Mouse (Mus musculus) embryonic facial prominence, embryonic 10.5 days (tissue): ENCODE measurements at regions not wholly inside any gene's neighbourhood (a gene's known extent, or its start where the extent isn't known, plus 50 kb on each side); places are given as distances from the start of the nearest gene placed in this dataset.

Source experiments
- DNase-seq: peaks from one replicate; pipeline ENCODE4 v3.0.0-alpha.2; 2017; ENCODE audit warnings: low spot score
- H3K27ac ChIP-seq: fragments of 300-500 bp; sonication (generic); replicated peaks from 2 replicates; pipeline ENCODE4 v1.5.1; 2016; ENCODE audit warnings: mild to moderate bottlenecking
- H3K27me3 ChIP-seq: fragments of 300-500 bp; sonication (generic); replicated peaks from 2 replicates; pipeline ENCODE4 v1.6.1; 2016; ENCODE audit warnings: low read depth, mild to moderate bottlenecking; ENCODE audit not compliant: poor library complexity, severe bottlenecking
- H3K36me3 ChIP-seq: fragments of 300-500 bp; sonication (generic); replicated peaks from 2 replicates; pipeline ENCODE4 v1.6.1; 2016; ENCODE audit warnings: mild to moderate bottlenecking, moderate library complexity
- H3K4me1 ChIP-seq: fragments of 300-500 bp; sonication (generic); 2 replicates; pipeline ENCODE4 v1.6.1; 2016
- H3K4me3 ChIP-seq: fragments of 300-500 bp; sonication (generic); 2 replicates; pipeline ENCODE4 v1.5.1; 2016; ENCODE audit warnings: mild to moderate bottlenecking, moderate library complexity
- H3K9me3 ChIP-seq: fragments of 300-500 bp; sonication (generic); 2 replicates; pipeline ENCODE4 v1.6.1; 2016; ENCODE audit warnings: mild to moderate bottlenecking
- WGBS: fragments of 180-500 bp; shearing (Covaris S2); methylation state at CpG from one replicate; pipeline ENCODE4 v1.1.7; 2016; 5-methylcytosine and 5-hydroxymethylcytosine counted together

DNA sequence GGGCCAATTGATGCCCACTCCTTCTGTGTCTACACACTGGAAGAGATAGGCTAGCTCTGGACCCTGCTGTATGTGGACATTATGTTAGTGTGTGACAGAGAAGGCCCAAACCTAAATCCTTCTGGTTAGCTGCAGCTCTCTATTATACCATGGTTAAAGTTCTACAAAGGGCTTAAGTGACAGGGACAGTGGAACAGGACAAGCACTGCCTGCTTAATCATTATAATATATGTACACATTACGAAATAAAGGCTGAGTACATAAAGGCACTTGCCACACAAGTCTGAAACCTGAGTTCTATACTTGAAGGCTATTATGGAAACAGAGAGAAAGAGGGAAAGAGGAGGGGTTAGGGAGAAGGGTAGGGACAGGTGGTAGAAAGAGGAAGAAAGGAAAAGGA is 55.2 kb downstream of the Rdh14 start:
- Histone ChIP-seq H3K36me3 (no peaks in the 10 kb centered on the region), H3K27ac (no peak overlapping the region), H3K4me1 (no peaks in the 10 kb centered on the region), H3K4me3 (no peak overlapping the region), H3K9me3 (no peaks in the 10 kb centered on the region), H3K27me3 (no peaks in the 10 kb centered on the region)
- 85% methylated on average over 1 of the region's 1 CpGs for WGBS
- DNase-seq, result no peak

DNA sequence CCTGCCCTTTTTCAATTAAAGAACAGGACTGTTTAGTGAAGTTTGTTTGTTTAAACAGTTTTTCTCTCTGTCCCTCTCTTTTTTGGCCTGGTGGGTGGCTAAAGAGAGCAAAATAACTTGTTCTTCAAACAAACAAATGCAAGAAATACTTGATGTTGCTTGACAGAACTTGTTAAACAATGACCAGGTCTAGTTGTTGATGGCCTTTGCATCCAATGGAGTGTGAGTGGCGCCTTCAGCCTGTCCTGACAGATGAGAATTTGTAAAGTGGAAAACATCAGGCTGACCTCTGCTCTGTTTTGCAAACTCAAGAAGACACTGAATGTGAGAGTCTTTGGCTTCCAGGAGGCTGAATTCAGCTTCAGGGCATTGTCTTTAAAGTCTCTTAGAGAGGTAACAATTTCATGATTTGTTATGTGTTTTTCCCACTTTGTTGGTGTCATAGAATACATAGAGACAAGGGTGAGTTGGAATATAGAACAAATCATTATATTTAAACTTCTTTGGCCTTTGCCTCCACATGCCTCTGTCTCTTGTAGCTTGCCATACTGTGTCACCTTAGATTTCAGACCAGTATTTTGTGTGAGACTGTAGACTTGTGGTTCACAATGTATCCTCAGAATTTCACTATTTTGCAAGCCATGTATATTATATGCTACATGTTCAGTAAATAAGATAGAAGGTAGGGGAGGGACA is 67.5 kb downstream of the Rdh14 start:
- no peaks in the 10 kb centered on the region for H3K27me3 ChIP-seq
- H3K4me1 ChIP-seq, result peaks cover 5% of the 10 kb centered on the region
- no peaks in the 10 kb centered on the region for H3K9me3 ChIP-seq
- H3K27ac ChIP-seq, result no peak overlapping the region
- no peak overlapping the region for H3K4me3 ChIP-seq
- WGBS, result 69% methylated on average over 1 of the region's 1 CpGs
- no peak for DNase-seq
- no peaks in the 10 kb centered on the region for H3K36me3 ChIP-seq

DNA sequence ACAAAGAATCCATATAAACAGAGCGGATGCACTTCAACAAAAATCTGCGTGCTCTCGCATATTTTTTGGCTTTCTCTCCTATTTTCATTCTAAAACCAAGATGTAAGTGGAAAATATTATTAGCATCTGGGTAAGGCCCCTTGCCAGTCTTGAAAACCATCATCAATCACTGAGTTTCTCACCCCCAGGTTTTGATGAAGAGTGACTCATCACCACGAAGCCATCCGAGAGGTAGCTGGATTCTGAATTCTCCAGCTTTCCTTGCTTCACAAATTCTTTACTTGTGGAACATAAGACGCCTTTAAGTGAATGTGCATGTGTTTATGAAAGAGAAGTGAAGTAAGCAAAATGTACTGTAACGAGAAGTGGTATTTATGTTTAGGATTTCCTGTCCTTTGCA is 71.2 kb downstream of the Rdh14 start:
- peaks cover 5% of the 10 kb centered on the region for H3K4me1 ChIP-seq
- 86% methylated on average over 7 of the region's 7 CpGs for WGBS

DNA sequence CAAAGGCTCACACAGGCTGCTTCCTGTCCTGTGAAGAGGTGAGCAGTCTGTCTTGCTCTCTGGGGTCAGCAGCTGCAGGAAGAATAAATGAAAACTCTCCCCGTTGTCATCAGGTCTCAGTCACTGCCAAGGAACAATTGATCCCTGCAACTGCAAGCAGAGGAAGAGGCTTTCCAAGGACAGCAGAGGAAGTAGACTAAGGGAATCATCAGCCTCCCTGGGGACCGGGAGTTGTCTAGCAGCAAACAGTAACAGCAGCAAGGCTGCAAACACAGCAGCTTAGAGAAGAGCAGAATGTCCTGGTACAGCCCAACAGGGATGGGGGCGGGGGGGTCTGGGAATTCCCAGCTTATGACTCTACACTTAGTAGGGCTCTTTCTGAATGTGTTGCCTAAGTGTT is 72.4 kb downstream of the Rdh14 start:
- no peak for DNase-seq
- WGBS, result 56% methylated on average over 3 of the region's 3 CpGs
- H3K27me3 ChIP-seq, result no peaks in the 10 kb centered on the region
- no peak overlapping the region for H3K27ac ChIP-seq
- no peaks in the 10 kb centered on the region for H3K9me3 ChIP-seq
- H3K36me3 ChIP-seq, result no peaks in the 10 kb centered on the region
- no peak overlapping the region for H3K4me3 ChIP-seq
- peaks cover 5% of the 10 kb centered on the region for H3K4me1 ChIP-seq

More for the DNA sequence above, 71.2 kb downstream of the Rdh14 start:
- H3K4me3 ChIP-seq, result no peak overlapping the region
- no peaks in the 10 kb centered on the region for H3K36me3 ChIP-seq
- H3K9me3 ChIP-seq, result no peaks in the 10 kb centered on the region
- H3K27ac ChIP-seq, result no peak overlapping the region
- no peak for DNase-seq
- H3K27me3 ChIP-seq, result no peaks in the 10 kb centered on the region

DNA sequence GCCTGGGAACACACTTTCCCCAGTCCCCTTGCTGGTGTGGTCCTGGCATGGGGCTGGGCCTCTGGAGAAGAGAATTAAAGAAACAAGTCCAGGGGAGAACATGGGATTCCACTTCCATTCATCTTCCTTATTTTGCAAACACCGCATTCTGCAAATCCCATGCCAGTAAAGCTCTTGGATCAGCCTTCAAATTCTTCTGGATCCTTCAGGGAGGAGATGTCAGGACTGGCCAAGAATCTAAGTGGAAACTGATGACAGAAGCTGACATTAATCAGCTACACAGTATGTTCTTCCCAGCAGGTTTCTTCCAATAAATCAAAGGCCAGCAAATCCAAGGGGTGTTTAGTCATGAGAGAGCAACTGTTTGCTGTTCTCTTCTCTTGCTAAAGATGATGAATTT is 83.4 kb downstream of the Rdh14 start:
- no peak for DNase-seq
- Histone ChIP-seq H3K36me3 (no peaks in the 10 kb centered on the region), H3K4me1 (peaks cover 6% of the 10 kb centered on the region; the same call in 1 of the 2 replicates), H3K27me3 (no peaks in the 10 kb centered on the region), H3K9me3 (no peaks in the 10 kb centered on the region), H3K4me3 (no peak overlapping the region), H3K27ac (no peak overlapping the region)
- 83% methylated on average over 1 of the region's 1 CpGs for WGBS

DNA sequence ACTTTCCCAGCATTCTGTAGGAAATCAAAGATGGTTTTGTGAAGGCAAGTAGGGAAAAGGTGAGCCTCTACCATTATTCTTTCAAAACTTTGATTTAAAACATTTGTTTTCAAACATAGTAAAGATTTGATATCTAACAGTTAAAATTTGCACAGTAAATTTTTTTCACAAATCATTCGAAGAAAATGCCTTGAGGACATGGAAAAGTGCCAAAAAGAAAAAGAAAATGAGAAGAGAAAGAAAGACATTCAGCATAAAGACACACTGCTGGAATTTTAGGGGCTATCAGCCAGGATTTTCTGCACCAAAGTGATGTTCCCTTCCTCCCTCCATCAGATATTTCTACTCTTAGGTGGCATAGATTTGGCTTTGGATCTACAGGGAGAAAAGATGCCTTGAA is 90.2 kb downstream of the Rdh14 start:
- H3K4me1 ChIP-seq, result no peaks in the 10 kb centered on the region
- no peaks in the 10 kb centered on the region for H3K9me3 ChIP-seq
- H3K36me3 ChIP-seq, result no peaks in the 10 kb centered on the region
- H3K27ac ChIP-seq, result no peak overlapping the region
- H3K4me3 ChIP-seq, result no peak overlapping the region
- WGBS, result 69% methylated on average over 1 of the region's 1 CpGs
- H3K27me3 ChIP-seq, result no peaks in the 10 kb centered on the region
- DNase-seq, result no peak

DNA sequence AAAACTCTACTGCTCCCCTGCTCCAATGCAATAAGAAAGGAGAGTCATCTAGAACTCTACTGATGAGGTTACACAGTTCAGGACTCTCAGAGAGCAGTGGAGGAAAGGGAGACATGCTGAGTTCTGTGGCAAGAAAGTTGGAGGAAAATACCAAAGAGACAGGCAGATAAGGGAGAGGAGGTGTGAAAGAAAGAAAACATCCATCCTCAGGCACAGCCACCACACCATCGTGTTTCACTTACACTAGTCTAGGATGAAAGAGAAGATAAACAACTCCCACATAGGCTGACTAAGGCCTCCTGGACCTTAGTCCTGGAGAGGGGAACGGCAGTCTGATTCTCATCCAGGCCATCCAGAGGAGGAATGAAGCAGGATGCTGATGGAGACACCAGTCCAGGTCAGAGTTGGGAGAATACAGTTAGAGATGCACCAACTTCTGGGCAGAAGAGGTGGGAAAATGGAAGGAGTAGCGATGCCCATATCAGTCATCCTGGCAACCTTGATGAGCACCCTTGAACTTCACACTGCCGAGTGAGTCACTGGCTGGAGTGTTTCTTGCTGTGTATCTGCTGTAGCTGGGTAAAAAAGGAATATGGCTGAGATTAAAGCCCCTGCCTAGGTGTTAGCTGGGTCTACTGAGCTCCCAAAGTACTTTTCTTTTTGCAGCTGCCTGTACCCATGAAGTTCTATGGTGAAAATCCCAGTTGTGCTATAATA is 91.9 kb downstream of the Rdh14 start:
- DNase-seq, result no peak
- Histone ChIP-seq H3K27me3 (no peaks in the 10 kb centered on the region), H3K9me3 (no peaks in the 10 kb centered on the region), H3K36me3 (no peaks in the 10 kb centered on the region), H3K4me3 (no peak overlapping the region), H3K27ac (no peak overlapping the region), H3K4me1 (no peaks in the 10 kb centered on the region)
- 90% methylated on average over 4 of the region's 4 CpGs for WGBS

DNA sequence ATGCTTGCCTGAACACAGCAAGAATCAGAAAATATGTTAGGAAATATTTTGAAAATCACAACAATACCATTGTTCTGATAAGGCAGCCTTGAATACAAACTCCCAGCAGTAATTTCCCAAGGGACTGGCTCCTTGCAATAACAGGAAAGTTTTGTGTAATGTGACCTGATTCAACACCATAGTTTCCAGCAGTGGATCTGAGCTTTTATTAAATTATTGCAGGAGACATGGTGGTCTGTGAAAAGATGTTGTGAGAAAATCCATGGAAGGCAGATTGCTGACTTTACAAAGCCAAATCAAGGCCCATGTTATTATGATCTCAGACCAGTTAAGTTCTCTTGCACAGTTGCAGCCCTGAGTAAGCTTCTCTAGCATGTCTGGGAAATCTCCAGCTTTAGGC is 116.1 kb downstream of the Rdh14 start:
- H3K27ac ChIP-seq, result no peak overlapping the region
- H3K4me3 ChIP-seq, result no peak overlapping the region
- no peaks in the 10 kb centered on the region for H3K27me3 ChIP-seq
- no peaks in the 10 kb centered on the region for H3K4me1 ChIP-seq
- no peaks in the 10 kb centered on the region for H3K36me3 ChIP-seq
- no peaks in the 10 kb centered on the region for H3K9me3 ChIP-seq
- DNase-seq, result peak; percentile 8

DNA sequence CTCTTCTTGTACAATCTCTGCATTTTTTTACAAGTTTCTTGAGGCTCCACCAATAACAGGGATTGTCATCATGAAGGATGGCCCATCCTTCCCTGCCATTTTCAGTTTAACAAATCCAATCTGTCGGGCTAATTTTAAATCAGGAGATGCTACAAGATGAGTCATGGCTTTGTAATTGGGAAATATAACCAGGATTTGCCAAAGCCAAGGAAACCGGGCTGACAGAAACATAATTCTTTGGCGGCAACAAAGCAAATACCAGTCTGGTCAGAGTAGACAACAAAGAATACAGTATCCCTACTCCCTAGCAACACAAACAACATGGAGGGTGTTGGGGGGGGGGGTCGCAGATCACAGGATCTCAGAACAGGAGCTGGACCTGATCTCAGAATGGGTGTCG is 123.0 kb downstream of the Rdh14 start:
- H3K4me3 ChIP-seq, result no peak overlapping the region
- DNase-seq, result no peak
- H3K9me3 ChIP-seq, result no peaks in the 10 kb centered on the region
- H3K4me1 ChIP-seq, result no peaks in the 10 kb centered on the region
- H3K27me3 ChIP-seq, result no peaks in the 10 kb centered on the region
- 87% methylated on average over 5 of the region's 5 CpGs for WGBS
- no peak overlapping the region for H3K27ac ChIP-seq
- H3K36me3 ChIP-seq, result no peaks in the 10 kb centered on the region

DNA sequence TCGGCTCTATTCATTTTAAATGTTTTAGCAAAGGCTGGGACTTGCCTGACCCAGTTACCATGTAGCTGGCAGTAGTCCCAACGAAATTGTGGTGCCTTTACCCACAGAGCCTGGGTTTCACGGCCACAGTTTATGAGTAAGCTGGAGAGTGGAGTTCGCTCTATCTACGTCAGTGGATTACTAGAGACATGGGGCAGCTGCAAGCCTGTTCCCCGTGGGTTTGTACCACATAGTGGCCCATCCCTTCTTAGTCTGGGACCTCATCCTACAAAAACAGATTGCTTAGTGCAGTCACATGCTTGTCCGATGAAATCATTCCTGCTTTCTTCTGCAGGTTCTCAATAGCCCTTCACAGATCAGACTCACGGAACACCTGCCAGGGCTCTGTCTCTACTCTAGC is 123.7 kb downstream of the Rdh14 start:
- no peaks in the 10 kb centered on the region for H3K9me3 ChIP-seq
- 91% methylated on average over 8 of the region's 8 CpGs for WGBS
- no peaks in the 10 kb centered on the region for H3K27me3 ChIP-seq

DNA sequence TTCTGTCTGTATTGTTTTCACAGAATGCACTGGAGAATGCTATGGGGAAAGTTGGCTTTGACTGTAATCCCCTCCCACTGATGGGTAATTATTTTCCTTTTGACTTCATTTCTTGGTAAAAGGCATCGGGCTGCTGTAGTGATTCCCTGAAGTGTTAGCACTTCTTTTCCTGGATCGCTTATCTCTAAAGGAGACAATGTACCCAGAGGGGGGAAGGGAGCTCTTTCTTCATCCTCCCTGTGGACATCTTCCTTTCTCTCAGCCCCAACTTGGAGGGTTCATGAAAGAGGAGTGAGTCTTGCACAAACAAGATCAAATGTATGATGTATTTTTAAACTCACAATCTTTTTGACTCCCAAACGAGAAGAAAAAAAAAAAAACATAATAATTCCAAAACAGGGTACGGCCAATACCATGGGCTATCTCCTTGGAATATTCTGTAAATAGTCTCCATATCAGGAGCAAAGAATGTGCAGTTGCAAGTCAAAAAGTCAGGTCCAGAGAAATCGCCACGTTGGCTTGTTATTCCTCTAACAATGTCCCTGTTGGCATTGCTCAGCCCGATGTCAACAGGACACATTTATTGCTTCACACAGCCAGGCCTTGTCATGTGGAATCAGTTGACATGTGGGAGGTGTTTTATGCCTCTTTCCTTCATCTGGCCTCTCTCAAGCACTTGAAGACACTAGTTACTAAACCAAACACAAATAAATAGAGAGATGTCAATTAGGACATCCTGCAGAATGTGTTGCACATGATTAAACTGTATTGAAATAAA is 134.1 kb downstream of the Rdh14 start:
- DNase-seq, result no peak
- no peaks in the 10 kb centered on the region for H3K4me1 ChIP-seq
- WGBS, result 75% methylated on average over 7 of the region's 7 CpGs

More for the DNA sequence above, 123.7 kb downstream of the Rdh14 start:
- no peak for DNase-seq
- Histone ChIP-seq H3K36me3 (no peaks in the 10 kb centered on the region), H3K4me3 (no peak overlapping the region), H3K27ac (no peak overlapping the region), H3K4me1 (no peaks in the 10 kb centered on the region)

DNA sequence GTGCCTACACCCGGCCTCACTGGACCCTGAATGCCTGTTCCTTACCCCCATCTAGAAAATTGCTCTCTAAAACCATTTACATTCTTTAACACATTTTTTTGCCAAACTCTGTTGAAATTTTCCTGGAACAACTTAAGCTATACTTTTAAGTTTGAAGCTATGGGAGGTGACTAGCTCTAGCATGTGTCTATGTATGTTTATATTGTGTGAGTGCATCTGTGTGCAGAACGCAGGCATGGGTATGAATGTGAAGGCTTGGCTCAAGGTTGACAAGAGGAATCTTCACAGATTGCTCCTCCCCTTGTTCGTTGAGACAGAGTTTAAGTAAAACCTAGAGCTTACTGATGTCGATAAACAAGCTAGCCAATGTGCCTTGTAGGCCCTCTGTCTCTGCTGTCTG is 135.4 kb downstream of the Rdh14 start:
- H3K27me3 ChIP-seq, result no peaks in the 10 kb centered on the region
- DNase-seq, result no peak
- no peak overlapping the region for H3K27ac ChIP-seq
- 89% methylated on average over 4 of the region's 4 CpGs for WGBS
- no peaks in the 10 kb centered on the region for H3K9me3 ChIP-seq
- no peak overlapping the region for H3K4me3 ChIP-seq
- H3K36me3 ChIP-seq, result no peaks in the 10 kb centered on the region
- no peaks in the 10 kb centered on the region for H3K4me1 ChIP-seq

More for the DNA sequence above, 134.1 kb downstream of the Rdh14 start:
- H3K4me3 ChIP-seq, result no peak overlapping the region
- H3K27me3 ChIP-seq, result no peaks in the 10 kb centered on the region
- no peaks in the 10 kb centered on the region for H3K36me3 ChIP-seq
- H3K9me3 ChIP-seq, result no peaks in the 10 kb centered on the region
- H3K27ac ChIP-seq, result no peak overlapping the region

DNA sequence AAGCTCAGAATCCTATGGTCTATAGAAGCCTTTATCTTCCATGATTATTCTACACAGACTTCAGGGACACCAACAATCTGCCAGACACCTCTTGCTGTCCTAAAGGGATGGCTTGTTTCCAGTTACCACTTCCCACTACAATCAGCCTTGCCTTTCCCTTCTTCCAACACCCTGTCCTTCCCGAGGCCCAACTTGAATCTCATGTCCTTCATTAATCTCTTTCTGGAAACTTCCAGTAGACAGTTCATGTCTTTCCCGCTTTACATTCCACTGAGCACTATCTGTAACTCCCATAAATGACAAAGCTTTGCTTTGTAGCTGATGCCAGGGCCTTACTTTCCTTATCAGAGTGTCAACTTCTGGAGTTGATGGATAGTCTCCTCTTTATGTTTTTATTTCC is 138.5 kb downstream of the Rdh14 start:
- DNase-seq, result no peak
- 84% methylated on average over 2 of the region's 2 CpGs for WGBS
- H3K9me3 ChIP-seq, result no peaks in the 10 kb centered on the region
- H3K27me3 ChIP-seq, result no peaks in the 10 kb centered on the region
- H3K27ac ChIP-seq, result no peak overlapping the region
- H3K4me1 ChIP-seq, result no peaks in the 10 kb centered on the region
- H3K4me3 ChIP-seq, result no peak overlapping the region
- H3K36me3 ChIP-seq, result no peaks in the 10 kb centered on the region
